Mouse (Mus musculus): ENCODE results near the gene Opcml.

Gene Opcml

GRCm38 (mm10) chr9:28160953-28161352, 370.4 kb downstream of the Opcml start:
- DNase-seq (ENCODE audit: low read depth, low spot score): no peak

GRCm38 (mm10) chr9:28163946-28164345, 373.4 kb downstream of the Opcml start:
- no peak for DNase-seq (ENCODE audit: low read depth, low spot score)

GRCm38 (mm10) chr9:28171890-28172289, 381.3 kb downstream of the Opcml start:
- DNase-seq (ENCODE audit: low read depth, low spot score): no peak

- no peak for DNase-seq (ENCODE audit: low read depth, low spot score)
Observed at GRCm38 (mm10) chr9:28177052-28177451, 386.5 kb downstream of the Opcml start.

GRCm38 (mm10) chr9:28178123-28178887, 387.7 kb downstream of the Opcml start:
- no peak for DNase-seq (ENCODE audit: low read depth, low spot score)

GRCm38 (mm10) chr9:28181916-28182315, 391.3 kb downstream of the Opcml start:
- no peak for DNase-seq (ENCODE audit: low read depth, low spot score)

GRCm38 (mm10) chr9:28190226-28190625, 399.7 kb downstream of the Opcml start:
- no peak for DNase-seq (ENCODE audit: low read depth, low spot score)

GRCm38 (mm10) chr9:28190751-28191150, 400.2 kb downstream of the Opcml start:
- no peak for DNase-seq (ENCODE audit: low read depth, low spot score)

- no peak for DNase-seq (ENCODE audit: low read depth, low spot score)
Observed at GRCm38 (mm10) chr9:28196550-28196949, 406.0 kb downstream of the Opcml start.

- no peak for DNase-seq (ENCODE audit: low read depth, low spot score)
Observed at GRCm38 (mm10) chr9:28197061-28197460, 406.5 kb downstream of the Opcml start.

- DNase-seq (ENCODE audit: low read depth, low spot score): no peak
Observed at GRCm38 (mm10) chr9:28197631-28198030, 407.1 kb downstream of the Opcml start.

- no peak for DNase-seq (ENCODE audit: low read depth, low spot score)
Observed at GRCm38 (mm10) chr9:28198106-28198694, 407.6 kb downstream of the Opcml start.

- DNase-seq (ENCODE audit: low read depth, low spot score): no peak
Observed at GRCm38 (mm10) chr9:28207441-28207840, 416.9 kb downstream of the Opcml start.

- DNase-seq (ENCODE audit: low read depth, low spot score): no peak
Observed at GRCm38 (mm10) chr9:28208696-28209095, 418.1 kb downstream of the Opcml start.

GRCm38 (mm10) chr9:28211877-28212276, 421.3 kb downstream of the Opcml start:
- no peak for DNase-seq (ENCODE audit: low read depth, low spot score)

GRCm38 (mm10) chr9:28213893-28214292, 423.3 kb downstream of the Opcml start:
- DNase-seq (ENCODE audit: low read depth, low spot score): no peak

GRCm38 (mm10) chr9:28218026-28218646, 427.6 kb downstream of the Opcml start:
- DNase-seq (ENCODE audit: low read depth, low spot score): no peak

- DNase-seq (ENCODE audit: low read depth, low spot score): no peak
Observed at GRCm38 (mm10) chr9:28222726-28223125, 432.2 kb downstream of the Opcml start.

- DNase-seq (ENCODE audit: low read depth, low spot score): no peak
Observed at GRCm38 (mm10) chr9:28225824-28226569, 435.4 kb downstream of the Opcml start.

- DNase-seq (ENCODE audit: low read depth, low spot score): no peak
Observed at GRCm38 (mm10) chr9:28226570-28226951, 436.0 kb downstream of the Opcml start.

- no peak for DNase-seq (ENCODE audit: low read depth, low spot score)
Observed at GRCm38 (mm10) chr9:28238450-28238849, 447.9 kb downstream of the Opcml start.
